Mouse (Mus musculus) liver, embryonic 12.5 days (tissue): ENCODE results near the gene E330009J07Rik. TPM values are rescaled to one million over a fixed set of nuclear protein-coding genes. Genes with fewer than 3 reads are reported as not detected.

ENCODE experiments used
- ATAC-seq: fragments of 200-750 bp; cut with Nextera tagmentation; 2 replicates; pipeline ENCODE4 v1.8.0; 2017; ENCODE audit warnings: moderate number of reproducible peaks, mild to moderate bottlenecking, moderate library complexity
- H3K27ac ChIP-seq: fragments of 300-500 bp; sonication (generic); 2 replicates; pipeline ENCODE4 v1.5.1; 2016; ENCODE audit warnings: mild to moderate bottlenecking
- H3K27me3 ChIP-seq: fragments of 300-500 bp; sonication (generic); replicated peaks from 2 replicates; pipeline ENCODE4 v1.6.1; 2016; ENCODE audit warnings: mild to moderate bottlenecking, moderate library complexity
- H3K36me3 ChIP-seq: fragments of 300-500 bp; sonication (generic); 2 replicates; pipeline ENCODE4 v1.6.1; 2016; ENCODE audit warnings: mild to moderate bottlenecking, moderate library complexity
- H3K4me1 ChIP-seq: fragments of 300-500 bp; sonication (generic); 2 replicates; pipeline ENCODE4 v1.6.1; 2016
- H3K4me2 ChIP-seq: fragments of 300-500 bp; sonication (generic); 2 replicates; pipeline ENCODE4 v1.6.1; 2016; ENCODE audit warnings: mild to moderate bottlenecking, moderate library complexity
- H3K4me3 ChIP-seq: fragments of 300-500 bp; sonication (generic); 2 replicates; pipeline ENCODE4 v1.5.1; 2016; ENCODE audit warnings: mild to moderate bottlenecking, moderate library complexity
- H3K9ac ChIP-seq: fragments of 300-500 bp; sonication (generic); 2 replicates; pipeline ENCODE4 v1.6.1; 2016; ENCODE audit warnings: mild to moderate bottlenecking, moderate library complexity
- H3K9me3 ChIP-seq: fragments of 300-500 bp; sonication (generic); replicated peaks from 2 replicates; pipeline ENCODE4 v1.6.1; 2016; ENCODE audit warnings: mild to moderate bottlenecking, moderate library complexity
- WGBS: fragments of 180-500 bp; shearing (Covaris S2); methylation state at CpG from one replicate; pipeline ENCODE4 v1.1.7; 2016; ENCODE audit not compliant: insufficient replicate concordance; 5-methylcytosine and 5-hydroxymethylcytosine counted together
- polyA plus RNA-seq: library from polyadenylated mRNA; unstranded; fragments of >200 nt; fragmentation: Nextera tagmentation; extraction: Ambion mirVana; gene quantifications from 2 replicates; pipeline ENCODE4 v1.2.1, GENCODE M21; 2016

The E330009J07Rik gene
- polyA plus RNA-seq, 1 experiment from 2014 or later = 2.3 TPM

GRCm38 (mm10) chr6:40388660-40389059 lies 47.3 kb downstream of the E330009J07Rik start:
- peaks cover 15% of the 10 kb centered on the region for H3K36me3 ChIP-seq
- no peak overlapping the region for H3K27ac ChIP-seq
- WGBS = 17% methylated on average over 4 of the region's 4 CpGs
- H3K27me3 ChIP-seq = no peaks in the 10 kb centered on the region
- no peak overlapping the region for H3K4me3 ChIP-seq
- H3K9ac ChIP-seq = no peak overlapping the region
- H3K4me2 ChIP-seq = peak overlapping the region; percentile 7; the same call in 1 of the 2 replicates
- peaks cover 16% of the 10 kb centered on the region for H3K4me1 ChIP-seq
- peak; percentile 82 for ATAC-seq
- H3K9me3 ChIP-seq = no peaks in the 10 kb centered on the region

GRCm38 (mm10) chr6:40385682-40386081 lies 50.3 kb downstream of the E330009J07Rik start:
- no peak for ATAC-seq
- 39% methylated on average over 3 of the region's 3 CpGs for WGBS
- Histone ChIP-seq H3K36me3 (peaks cover 15% of the 10 kb centered on the region), H3K4me3 (no peak overlapping the region), H3K27ac (no peak overlapping the region), H3K9me3 (no peaks in the 10 kb centered on the region), H3K4me1 (peaks cover 16% of the 10 kb centered on the region), H3K27me3 (no peaks in the 10 kb centered on the region), H3K9ac (no peak overlapping the region), H3K4me2 (no peak overlapping the region)

- no peak overlapping the region for H3K27ac ChIP-seq
- no peak overlapping the region for H3K4me2 ChIP-seq
- H3K27me3 ChIP-seq = no peaks in the 10 kb centered on the region
- ATAC-seq = no peak
- no peak overlapping the region for H3K4me3 ChIP-seq
- H3K9me3 ChIP-seq = no peaks in the 10 kb centered on the region
- peaks cover 12% of the 10 kb centered on the region for H3K36me3 ChIP-seq
- H3K9ac ChIP-seq = no peak overlapping the region
- no peaks in the 10 kb centered on the region for H3K4me1 ChIP-seq
- 74% methylated on average over 4 of the region's 4 CpGs for WGBS
Observed at GRCm38 (mm10) chr6:40381908-40382307, 54.0 kb downstream of the E330009J07Rik start.

GRCm38 (mm10) chr6:40380181-40380580 lies 55.8 kb downstream of the E330009J07Rik start:
- no peaks in the 10 kb centered on the region for H3K4me1 ChIP-seq
- 74% methylated on average over 3 of the region's 3 CpGs for WGBS
- H3K9ac ChIP-seq = no peak overlapping the region
- no peak overlapping the region for H3K4me3 ChIP-seq
- ATAC-seq = no peak
- no peak overlapping the region for H3K27ac ChIP-seq
- no peaks in the 10 kb centered on the region for H3K9me3 ChIP-seq
- H3K36me3 ChIP-seq = peaks cover 15% of the 10 kb centered on the region; the same call in 1 of the 2 replicates
- H3K4me2 ChIP-seq = no peak overlapping the region
- H3K27me3 ChIP-seq = no peaks in the 10 kb centered on the region

- no peak for ATAC-seq
- Histone ChIP-seq H3K36me3 (peaks cover 19% of the 10 kb centered on the region), H3K27ac (no peak overlapping the region), H3K4me1 (no peaks in the 10 kb centered on the region), H3K27me3 (no peaks in the 10 kb centered on the region), H3K9ac (no peak overlapping the region), H3K4me2 (no peak overlapping the region), H3K4me3 (no peak overlapping the region), H3K9me3 (no peaks in the 10 kb centered on the region)
- 82% methylated on average over 6 of the region's 6 CpGs for WGBS
Observed at GRCm38 (mm10) chr6:40371031-40371430, 64.9 kb downstream of the E330009J07Rik start.

GRCm38 (mm10) chr6:40353360-40353759 lies 82.6 kb downstream of the E330009J07Rik start:
- ATAC-seq = no peak
- H3K4me1 ChIP-seq = no peaks in the 10 kb centered on the region
- H3K4me2 ChIP-seq = no peak overlapping the region
- H3K27ac ChIP-seq = no peak overlapping the region
- no peak overlapping the region for H3K9ac ChIP-seq
- H3K36me3 ChIP-seq = peaks cover 17% of the 10 kb centered on the region
- 84% methylated on average over 7 of the region's 7 CpGs for WGBS
- H3K9me3 ChIP-seq = no peaks in the 10 kb centered on the region
- no peaks in the 10 kb centered on the region for H3K27me3 ChIP-seq
- no peak overlapping the region for H3K4me3 ChIP-seq

Other genes starting within 250 kb of the E330009J07Rik start
- gene Agk, start 111.0 kb downstream of the E330009J07Rik start, polyA plus RNA-seq = 20.3 and 21.3 TPM in 2 replicates
- gene Wee2, start 3.0 kb upstream of the E330009J07Rik start, polyA plus RNA-seq = not detected in 2 replicates
- 107 and 108 TPM in 2 replicates for gene Ssbp1, start 35.2 kb upstream of the E330009J07Rik start, polyA plus RNA-seq
- gene Tas2r137, start 55.1 kb upstream of the E330009J07Rik start, polyA plus RNA-seq = not detected in 2 replicates
- not detected in 2 replicates for gene Tas2r108, start 57.4 kb upstream of the E330009J07Rik start, polyA plus RNA-seq
- not detected in 2 replicates for gene Prss37, start 83.4 kb upstream of the E330009J07Rik start, polyA plus RNA-seq
- gene Olfr461, start 118.9 kb upstream of the E330009J07Rik start, polyA plus RNA-seq = not detected in 2 replicates
- not detected in 2 replicates for gene Olfr460, start 133.4 kb upstream of the E330009J07Rik start, polyA plus RNA-seq
- gene Clec5a, start 149.7 kb upstream of the E330009J07Rik start, polyA plus RNA-seq = 2.5 and 2.8 TPM in 2 replicates
- not detected in 2 replicates for gene Tas2r138, start 177.2 kb upstream of the E330009J07Rik start, polyA plus RNA-seq
- 0.35 TPM in 2 replicates for gene Mgam, start 192.7 kb upstream of the E330009J07Rik start, polyA plus RNA-seq